Mouse (Mus musculus) heart, embryonic 12.5 days (tissue): ENCODE data around the gene 2010109A12Rik. TPM values are rescaled to one million over a fixed set of nuclear protein-coding genes. Genes with fewer than 3 reads are reported as not detected.

ENCODE experiments used
- ATAC-seq: fragments of 200-750 bp; cut with Nextera tagmentation; 2 replicates; pipeline ENCODE4 v1.8.0; 2017; ENCODE audit warnings: moderate TSS enrichment, moderate library complexity; ENCODE audit not compliant: insufficient number of reproducible peaks, low FRiP score
- H3K27ac ChIP-seq: fragments of 300-500 bp; sonication (generic); 2 replicates; pipeline ENCODE4 v1.5.1; 2016; ENCODE audit warnings: mild to moderate bottlenecking, moderate library complexity; ENCODE audit not compliant: poor library complexity, severe bottlenecking
- H3K27me3 ChIP-seq: fragments of 300-500 bp; sonication (generic); replicated peaks from 2 replicates; pipeline ENCODE4 v1.6.1; 2016; ENCODE audit warnings: mild to moderate bottlenecking, moderate library complexity
- H3K36me3 ChIP-seq: fragments of 300-500 bp; sonication (generic); 2 replicates; pipeline ENCODE4 v1.6.1; 2016; ENCODE audit warnings: mild to moderate bottlenecking, moderate library complexity
- H3K4me1 ChIP-seq: fragments of 300-500 bp; sonication (generic); replicated peaks from 2 replicates; pipeline ENCODE4 v1.6.1; 2016; ENCODE audit warnings: mild to moderate bottlenecking
- H3K4me2 ChIP-seq: fragments of 300-500 bp; sonication (generic); 2 replicates; pipeline ENCODE4 v1.6.1; 2016; ENCODE audit warnings: mild to moderate bottlenecking, moderate library complexity
- H3K4me3 ChIP-seq: fragments of 300-500 bp; sonication (generic); 2 replicates; pipeline ENCODE4 v1.5.1; 2016; ENCODE audit warnings: mild to moderate bottlenecking
- H3K9ac ChIP-seq: fragments of 300-500 bp; sonication (generic); 2 replicates; pipeline ENCODE4 v1.6.1; 2016; ENCODE audit warnings: mild to moderate bottlenecking, moderate library complexity
- H3K9me3 ChIP-seq: fragments of 300-500 bp; sonication (generic); replicated peaks from 2 replicates; pipeline ENCODE4 v1.6.1; 2016; ENCODE audit warnings: mild to moderate bottlenecking, moderate library complexity
- WGBS: fragments of 180-500 bp; shearing (Covaris S2); methylation state at CpG from one replicate; pipeline ENCODE4 v1.1.7; 2016; 5-methylcytosine and 5-hydroxymethylcytosine counted together
- polyA plus RNA-seq: library from polyadenylated mRNA; unstranded; fragments of >200 nt; fragmentation: Nextera tagmentation; extraction: Ambion mirVana; gene quantifications from 2 replicates; pipeline ENCODE4 v1.2.1, GENCODE M21; 2016

The 2010109A12Rik gene
- polyA plus RNA-seq, 1 experiment from 2014 or later, result 1.9 TPM

DNA sequence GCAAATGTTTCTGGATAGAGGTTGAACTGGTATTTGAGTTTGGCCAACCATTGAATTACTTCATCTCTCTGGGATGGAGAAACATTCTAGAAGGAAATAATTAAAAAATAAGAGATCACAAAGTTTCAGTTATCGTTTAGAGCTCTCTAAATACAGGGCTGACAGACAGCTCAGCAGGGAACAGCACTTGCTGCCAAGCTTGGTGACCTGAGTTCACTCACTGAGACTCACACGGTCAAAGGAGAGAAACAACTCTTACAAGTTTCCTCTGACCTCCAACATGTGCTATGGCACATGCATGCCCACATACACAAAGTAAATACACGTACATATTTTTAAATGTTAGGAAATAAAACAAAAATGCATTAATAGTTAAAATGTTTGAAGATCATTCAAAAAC lies 16.7 kb upstream of the 2010109A12Rik start:
- peaks cover 44% of the 10 kb centered on the region for H3K36me3 ChIP-seq
- no peaks in the 10 kb centered on the region for H3K4me1 ChIP-seq
- H3K9me3 ChIP-seq, result no peaks in the 10 kb centered on the region
- no peak overlapping the region for H3K4me3 ChIP-seq
- WGBS, result 79% methylated on average over 3 of the region's 3 CpGs
- no peak overlapping the region for H3K27ac ChIP-seq
- ATAC-seq, result no peak
- no peaks in the 10 kb centered on the region for H3K27me3 ChIP-seq
- no peak overlapping the region for H3K9ac ChIP-seq
- no peak overlapping the region for H3K4me2 ChIP-seq

DNA sequence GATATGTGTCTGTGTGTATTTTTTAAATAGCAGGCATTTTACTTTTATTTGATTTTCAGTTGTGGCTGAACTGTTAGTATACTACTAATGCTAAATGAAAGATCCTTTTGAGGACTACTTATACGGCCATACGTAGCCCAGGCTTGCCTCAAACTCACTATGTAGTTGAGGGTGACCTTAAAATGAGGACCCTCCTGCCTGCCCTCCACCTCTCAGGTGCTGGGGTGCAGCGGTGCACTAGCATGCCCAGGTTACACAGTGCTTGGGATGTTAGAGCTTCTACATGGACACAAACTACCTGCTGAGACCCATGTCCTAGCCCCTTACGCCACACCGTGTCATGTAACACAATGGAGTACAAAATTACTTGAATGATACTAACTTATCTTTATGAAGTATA lies 15.9 kb upstream of the 2010109A12Rik start:
- H3K27ac ChIP-seq, result no peak overlapping the region
- no peaks in the 10 kb centered on the region for H3K27me3 ChIP-seq
- 97% methylated on average over 5 of the region's 5 CpGs for WGBS
- H3K9me3 ChIP-seq, result no peaks in the 10 kb centered on the region
- H3K4me2 ChIP-seq, result no peak overlapping the region
- no peak overlapping the region for H3K4me3 ChIP-seq
- no peaks in the 10 kb centered on the region for H3K4me1 ChIP-seq
- no peak overlapping the region for H3K9ac ChIP-seq
- H3K36me3 ChIP-seq, result peaks cover 38% of the 10 kb centered on the region
- no peak for ATAC-seq

DNA sequence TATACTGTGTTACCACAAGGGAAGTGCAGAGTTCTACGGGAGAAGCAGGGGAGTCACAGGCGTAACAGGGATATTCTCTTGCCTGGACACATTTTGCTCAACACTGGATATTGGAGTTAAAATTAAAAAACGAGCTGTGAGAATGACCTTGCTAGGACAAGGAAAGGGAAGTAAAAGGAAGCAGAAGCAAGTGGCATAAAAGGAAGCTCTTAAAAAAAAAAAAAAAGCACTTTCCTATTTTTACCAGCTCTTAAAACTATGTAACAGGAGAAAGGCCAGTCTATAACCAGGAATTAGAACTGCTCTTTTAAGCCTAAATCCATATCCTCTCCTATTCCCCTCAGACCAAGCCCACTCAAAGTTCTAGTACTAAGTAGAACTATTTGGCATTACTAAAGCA lies 8.1 kb upstream of the 2010109A12Rik start:
- no peaks in the 10 kb centered on the region for H3K9me3 ChIP-seq
- H3K27me3 ChIP-seq, result no peaks in the 10 kb centered on the region
- H3K4me3 ChIP-seq, result no peak overlapping the region
- H3K4me2 ChIP-seq, result no peak overlapping the region
- H3K27ac ChIP-seq, result 0 out of 2 replicates have a peak overlapping the region, but pooled peaks have one; percentile 21
- WGBS, result 79% methylated on average over 3 of the region's 3 CpGs
- no peak for ATAC-seq
- peaks cover 6% of the 10 kb centered on the region; the same call in 1 of the 2 replicates for H3K4me1 ChIP-seq
- H3K36me3 ChIP-seq, result peaks cover 45% of the 10 kb centered on the region
- no peak overlapping the region for H3K9ac ChIP-seq

DNA sequence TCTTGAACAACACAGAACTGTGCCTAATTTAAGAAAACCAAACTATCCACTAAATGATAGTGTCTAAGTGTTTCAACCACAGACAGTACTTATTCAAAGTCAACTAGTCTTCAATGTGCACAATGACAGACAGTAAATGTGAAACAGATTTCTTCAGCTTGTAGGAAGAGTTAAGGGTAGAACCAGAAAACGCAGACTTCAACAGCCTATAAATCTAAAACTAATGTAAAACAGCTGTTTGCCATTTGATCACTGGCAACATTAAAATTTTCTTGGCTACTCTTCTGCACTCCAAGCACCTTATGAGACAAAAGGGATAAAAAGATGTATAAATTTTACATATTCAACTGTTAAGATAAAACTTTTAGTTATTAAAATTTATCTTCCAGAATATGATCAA lies 5.1 kb upstream of the 2010109A12Rik start:
- H3K9me3 ChIP-seq, result no peaks in the 10 kb centered on the region
- no peak overlapping the region for H3K9ac ChIP-seq
- 82% methylated on average over 1 of the region's 1 CpGs for WGBS
- H3K4me3 ChIP-seq, result no peak overlapping the region
- ATAC-seq, result no peak
- H3K27me3 ChIP-seq, result no peaks in the 10 kb centered on the region
- no peak overlapping the region for H3K4me2 ChIP-seq
- peaks cover 11% of the 10 kb centered on the region for H3K4me1 ChIP-seq
- no peak overlapping the region for H3K27ac ChIP-seq
- peaks cover 36% of the 10 kb centered on the region for H3K36me3 ChIP-seq

DNA sequence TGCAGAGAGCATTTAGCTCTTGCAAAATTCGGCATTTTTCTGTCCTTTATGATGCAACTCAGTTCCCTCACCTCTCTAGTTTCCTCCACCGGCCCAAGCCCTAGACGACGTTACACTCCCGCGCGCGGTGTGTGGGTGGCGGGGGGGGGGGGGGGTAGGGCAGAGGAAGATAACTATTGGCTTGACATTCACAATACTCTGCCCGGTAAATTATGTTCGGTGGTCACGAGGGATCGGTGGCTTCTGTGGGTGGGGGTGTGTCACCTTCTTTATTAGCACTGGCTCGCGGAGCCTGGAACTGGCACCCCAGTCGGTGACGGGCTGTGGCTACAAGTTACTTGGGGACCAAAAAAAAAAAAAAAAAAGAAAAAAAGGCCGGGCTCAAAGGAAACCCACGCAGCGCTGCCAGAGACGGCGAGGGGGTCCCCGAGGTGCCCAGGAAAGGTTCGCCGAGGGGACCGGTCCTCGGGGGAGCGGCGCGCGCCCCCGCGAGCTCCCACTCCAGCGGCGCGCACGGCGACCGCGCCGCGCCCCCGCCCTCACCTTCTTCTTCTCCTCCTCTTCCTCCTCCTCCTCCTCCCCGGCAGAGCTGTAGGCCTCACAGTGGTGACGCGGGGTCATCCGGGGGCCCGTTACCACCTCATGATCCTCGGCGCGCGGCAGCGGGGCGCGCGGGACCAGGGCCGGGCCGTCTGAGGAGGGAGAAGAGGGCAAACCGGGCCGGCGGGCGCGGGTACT lies 778 bp upstream of the 2010109A12Rik start:
- peak overlapping the region; percentile 100 for H3K9ac ChIP-seq
- peaks cover 9% of the 10 kb centered on the region for H3K4me1 ChIP-seq
- no peaks in the 10 kb centered on the region for H3K27me3 ChIP-seq
- H3K36me3 ChIP-seq, result peaks cover 8% of the 10 kb centered on the region
- peak; percentile 64 for ATAC-seq
- H3K4me2 ChIP-seq, result peak overlapping the region; percentile 89
- under 1% methylated on average over 43 of the region's 63 CpGs for WGBS
- H3K27ac ChIP-seq, result peak overlapping the region; percentile 96
- no peaks in the 10 kb centered on the region for H3K9me3 ChIP-seq
- H3K4me3 ChIP-seq, result peak overlapping the region; percentile 100

DNA sequence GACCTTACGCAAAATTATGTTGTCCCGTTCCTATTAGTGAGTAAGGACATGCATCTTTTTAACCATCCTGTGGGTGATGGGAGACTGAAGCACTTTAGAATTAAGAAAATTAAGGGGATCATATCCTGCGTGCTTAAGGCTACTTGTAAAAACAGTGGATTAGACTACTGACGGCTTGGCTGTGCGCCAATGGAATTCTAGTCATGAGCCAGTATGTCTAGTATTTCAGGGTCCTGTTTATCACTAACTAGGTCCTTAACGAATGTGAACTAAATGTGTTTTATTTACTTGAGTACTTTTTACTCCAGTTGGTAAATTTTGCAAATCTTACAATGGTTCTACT lies 659 bp downstream of the 2010109A12Rik start:
- H3K4me3 ChIP-seq, result peak overlapping the region; percentile 100
- H3K4me1 ChIP-seq, result peaks cover 9% of the 10 kb centered on the region
- H3K27ac ChIP-seq, result peak overlapping the region; percentile 96
- peak overlapping the region; percentile 100 for H3K9ac ChIP-seq
- WGBS, result 4% methylated on average over 6 of the region's 6 CpGs
- H3K27me3 ChIP-seq, result no peaks in the 10 kb centered on the region
- H3K9me3 ChIP-seq, result no peaks in the 10 kb centered on the region
- ATAC-seq, result no peak
- H3K4me2 ChIP-seq, result peak overlapping the region; percentile 89
- peaks cover 2% of the 10 kb centered on the region; the same call in 1 of the 2 replicates for H3K36me3 ChIP-seq

DNA sequence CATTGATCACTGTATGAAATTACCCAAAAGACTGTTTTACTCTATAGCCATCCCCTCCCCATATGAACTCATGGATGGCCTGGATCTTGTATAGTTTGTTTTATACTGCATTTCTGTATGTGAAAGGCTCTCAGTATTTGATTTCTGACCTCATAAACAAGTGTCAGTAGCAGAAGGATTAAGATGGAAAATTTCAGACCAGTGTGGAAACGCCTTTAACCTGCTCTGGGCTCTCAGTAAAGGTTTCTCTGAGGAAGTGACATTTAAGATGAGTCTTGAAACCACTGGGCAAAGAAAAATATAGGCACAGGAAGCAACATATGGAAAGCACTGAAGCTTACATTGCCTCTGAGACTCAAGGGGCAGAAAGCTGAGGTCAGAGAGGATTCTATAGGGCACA lies 1.2 kb downstream of the 2010109A12Rik start:
- Histone ChIP-seq H3K4me1 (peaks cover 9% of the 10 kb centered on the region), H3K9ac (0 out of 2 replicates have a peak overlapping the region, but pooled peaks have one; percentile 25), H3K4me3 (no peak overlapping the region), H3K36me3 (no peaks in the 10 kb centered on the region), H3K4me2 (peak overlapping the region; percentile 89; the same call in 1 of the 2 replicates), H3K27ac (peak overlapping the region; percentile 68), H3K27me3 (no peaks in the 10 kb centered on the region), H3K9me3 (no peaks in the 10 kb centered on the region)
- WGBS, result 70% methylated on average over 1 of the region's 1 CpGs
- ATAC-seq, result no peak

DNA sequence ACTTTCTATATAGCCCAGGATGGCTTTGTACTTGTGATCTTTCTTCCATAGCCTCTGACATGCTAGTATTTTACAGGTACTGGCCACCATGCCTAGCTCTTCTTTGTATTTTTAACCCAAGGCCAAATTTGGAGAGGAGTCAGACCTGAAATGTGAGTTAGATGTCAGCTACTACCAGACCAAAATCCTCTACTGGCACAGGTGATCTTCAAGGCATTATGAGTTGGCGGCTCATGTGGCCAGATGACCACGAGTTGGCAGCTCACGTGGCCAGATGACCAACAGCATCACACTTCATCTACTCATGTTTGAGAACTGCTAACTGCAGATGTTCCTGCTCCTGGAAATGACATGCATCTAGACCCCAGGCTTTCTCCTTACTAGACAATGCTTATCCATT lies 12.1 kb downstream of the 2010109A12Rik start:
- Histone ChIP-seq H3K27me3 (no peaks in the 10 kb centered on the region; the same call in none of the 2 replicates), H3K27ac (no peak overlapping the region), H3K9ac (no peak overlapping the region), H3K4me3 (no peak overlapping the region), H3K4me2 (no peak overlapping the region), H3K36me3 (no peaks in the 10 kb centered on the region), H3K9me3 (no peaks in the 10 kb centered on the region; the same call in 1 of the 2 replicates), H3K4me1 (no peaks in the 10 kb centered on the region)
- no peak for ATAC-seq
- 89% methylated on average over 3 of the region's 3 CpGs for WGBS

DNA sequence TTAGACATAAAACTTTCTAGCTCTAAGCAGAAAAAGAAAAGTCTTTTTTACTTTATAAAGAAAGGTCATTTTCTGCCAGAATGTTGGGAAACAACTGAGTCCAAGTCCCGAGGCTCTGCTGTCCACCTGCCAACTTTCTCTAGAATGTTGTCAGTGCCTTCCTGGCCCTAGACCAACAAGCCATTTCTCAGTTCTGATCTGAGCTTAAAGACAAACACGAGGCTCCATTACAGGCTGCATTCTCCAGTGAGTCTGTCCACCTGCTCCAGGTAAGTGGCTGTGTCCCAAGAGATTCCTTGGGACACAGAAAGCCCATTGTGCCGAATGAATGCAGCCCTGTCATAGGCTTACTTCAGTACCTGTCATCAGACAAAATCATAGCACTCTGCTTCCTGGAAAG lies 15.3 kb downstream of the 2010109A12Rik start:
- Histone ChIP-seq H3K36me3 (no peaks in the 10 kb centered on the region), H3K9me3 (no peaks in the 10 kb centered on the region), H3K27me3 (peaks cover 3% of the 10 kb centered on the region), H3K27ac (no peak overlapping the region), H3K4me2 (no peak overlapping the region), H3K4me1 (no peaks in the 10 kb centered on the region), H3K9ac (no peak overlapping the region), H3K4me3 (no peak overlapping the region)
- WGBS, result 59% methylated on average over 3 of the region's 3 CpGs
- no peak for ATAC-seq

DNA sequence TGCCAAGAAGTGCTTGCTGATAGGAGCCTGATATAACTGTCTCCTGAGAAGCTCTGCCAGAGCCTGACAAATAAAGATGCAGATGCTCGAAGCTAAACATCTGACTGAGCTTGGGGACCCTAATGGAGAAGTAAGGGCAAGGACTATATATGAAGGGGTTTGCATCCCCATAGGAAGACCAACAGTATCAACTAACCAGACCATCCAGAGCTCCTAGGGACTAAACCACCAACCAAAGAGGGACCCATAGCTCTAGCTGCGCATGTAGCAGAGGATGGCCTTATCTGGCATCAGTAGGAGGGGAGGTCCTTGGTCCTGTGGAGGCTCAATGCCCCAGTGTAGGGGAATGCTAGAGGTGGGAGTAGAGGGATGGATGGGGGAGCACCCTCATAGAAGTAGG lies 18.2 kb downstream of the 2010109A12Rik start:
- H3K4me3 ChIP-seq, result no peak overlapping the region
- peaks cover 3% of the 10 kb centered on the region for H3K27me3 ChIP-seq
- H3K4me1 ChIP-seq, result no peaks in the 10 kb centered on the region
- WGBS, result 66% methylated on average over 2 of the region's 2 CpGs
- no peak for ATAC-seq
- H3K36me3 ChIP-seq, result no peaks in the 10 kb centered on the region
- no peak overlapping the region for H3K27ac ChIP-seq
- H3K9me3 ChIP-seq, result no peaks in the 10 kb centered on the region
- H3K9ac ChIP-seq, result no peak overlapping the region
- H3K4me2 ChIP-seq, result no peak overlapping the region

DNA sequence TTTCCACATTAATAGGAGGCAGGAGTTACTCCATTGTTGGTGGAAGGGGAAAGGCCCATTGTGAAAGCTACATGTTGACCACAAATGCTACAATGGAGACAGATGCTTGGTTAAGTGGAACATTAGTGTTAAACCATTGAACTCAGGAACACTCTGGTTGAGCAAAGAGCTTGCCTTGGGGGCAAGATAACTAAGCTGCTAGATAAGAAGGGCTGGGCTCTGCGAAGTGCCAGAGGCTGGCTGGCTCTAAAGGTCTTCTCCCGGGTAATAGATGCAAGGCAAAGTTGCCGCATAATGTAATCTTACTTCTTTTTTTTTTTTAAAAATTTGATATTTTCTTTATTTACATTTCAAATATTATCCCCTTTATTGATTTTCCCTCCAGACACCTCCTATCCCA lies 20.8 kb downstream of the 2010109A12Rik start:
- ATAC-seq, result no peak
- Histone ChIP-seq H3K4me1 (no peaks in the 10 kb centered on the region), H3K9me3 (no peaks in the 10 kb centered on the region), H3K36me3 (no peaks in the 10 kb centered on the region), H3K9ac (no peak overlapping the region), H3K27me3 (peaks cover 8% of the 10 kb centered on the region), H3K27ac (no peak overlapping the region), H3K4me2 (no peak overlapping the region), H3K4me3 (no peak overlapping the region)
- WGBS, result 51% methylated on average over 3 of the region's 3 CpGs

DNA sequence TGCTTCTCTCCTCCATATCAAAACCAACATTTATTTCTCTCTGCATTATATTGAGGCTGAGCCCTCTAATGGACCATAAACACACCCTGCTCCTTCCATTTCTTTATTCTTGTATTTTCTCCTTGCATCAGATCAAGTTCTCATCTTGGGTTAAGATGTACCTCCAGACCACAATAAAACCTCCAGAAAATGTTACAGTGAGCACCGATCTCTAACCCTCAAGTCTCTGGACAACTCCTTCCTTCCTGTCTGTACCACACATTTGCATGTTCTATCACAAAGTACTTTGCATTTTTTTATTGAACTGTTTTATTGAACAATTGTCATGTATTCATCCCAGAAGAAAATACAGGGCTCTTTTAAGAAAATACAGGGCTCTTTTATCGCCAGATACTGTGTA lies 23.2 kb downstream of the 2010109A12Rik start:
- Histone ChIP-seq H3K4me1 (no peaks in the 10 kb centered on the region), H3K9me3 (no peaks in the 10 kb centered on the region), H3K36me3 (no peaks in the 10 kb centered on the region), H3K4me2 (no peak overlapping the region), H3K27ac (no peak overlapping the region), H3K4me3 (no peak overlapping the region), H3K9ac (no peak overlapping the region), H3K27me3 (peaks cover 7% of the 10 kb centered on the region; the same call in 1 of the 2 replicates)
- ATAC-seq, result no peak
- WGBS, result 68% methylated on average over 2 of the region's 2 CpGs
